Mouse (Mus musculus) central nervous system, embryonic 18 days (tissue): ENCODE results near the gene Dhx40. TPM values are rescaled to one million over a fixed set of nuclear protein-coding genes. Genes with fewer than 3 reads are reported as not detected.

Experiments used
- polyA plus RNA-seq: library from polyadenylated mRNA; depleted of rRNA; stranded (reverse); fragments of >200 nt; gene quantifications from 2 replicates; pipeline ENCODE4 v1.2.3, GENCODE M21; 2012; rRNA removed

Gene Dhx40
- polyA plus RNA-seq, result 14.9 and 15.3 TPM in 2 replicates

GRCm38 (mm10) chr11:86807505-86807989 lies at the start of gene Dhx40:
Gene Dhx40, minus strand, starts transcription at chr11:86807746.

GRCm38 (mm10) chr11:86757480-86758371 lies 49.8 kb downstream of the Dhx40 start, which contains the start of gene Cltc:
Gene Cltc, minus strand, starts transcription at chr11:86757565.

Other genes with a start within 250 kb of the Dhx40 start
- gene Vmp1, start 123.9 kb downstream of the Dhx40 start, polyA plus RNA-seq, result 62.1 and 69.4 TPM in 2 replicates
- 20.0 and 21.5 TPM in 2 replicates for gene Ptrh2, start 123.8 kb downstream of the Dhx40 start, polyA plus RNA-seq
- 171 and 187 TPM in 2 replicates for gene Cltc, start 50.2 kb downstream of the Dhx40 start, polyA plus RNA-seq
- 5.2 and 5.8 TPM in 2 replicates for gene Ypel2, start 186.0 kb upstream of the Dhx40 start, polyA plus RNA-seq